Mouse (Mus musculus): ENCODE results near the gene Shisa9. TPM values are rescaled to one million over a fixed set of nuclear protein-coding genes. Genes with fewer than 3 reads are reported as not detected.

The Shisa9 gene
- polyA plus RNA-seq, 1 experiment, result 0.99 TPM

DNA sequence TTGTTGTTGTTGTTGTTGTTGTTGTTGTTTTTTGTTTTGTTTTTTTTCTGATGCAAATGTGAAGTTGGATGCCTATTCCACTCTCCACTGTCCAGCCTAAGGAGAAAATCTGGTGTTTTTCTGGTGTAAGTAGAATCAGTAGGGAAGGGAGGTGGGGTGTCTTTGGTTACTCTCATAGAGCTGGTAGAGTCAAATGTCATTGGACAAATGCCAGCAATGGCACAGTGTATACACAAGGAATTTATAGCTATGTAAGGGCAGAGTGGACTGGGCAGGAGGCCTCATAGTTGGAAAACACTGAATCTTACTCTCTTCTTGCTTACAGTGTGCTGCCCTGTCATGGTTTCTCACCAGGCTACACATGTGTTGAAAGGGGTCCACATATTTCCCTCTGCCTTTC is 325.9 kb downstream of the Shisa9 start:
- DNase-seq (ENCODE audit: low read depth), result no peak

DNA sequence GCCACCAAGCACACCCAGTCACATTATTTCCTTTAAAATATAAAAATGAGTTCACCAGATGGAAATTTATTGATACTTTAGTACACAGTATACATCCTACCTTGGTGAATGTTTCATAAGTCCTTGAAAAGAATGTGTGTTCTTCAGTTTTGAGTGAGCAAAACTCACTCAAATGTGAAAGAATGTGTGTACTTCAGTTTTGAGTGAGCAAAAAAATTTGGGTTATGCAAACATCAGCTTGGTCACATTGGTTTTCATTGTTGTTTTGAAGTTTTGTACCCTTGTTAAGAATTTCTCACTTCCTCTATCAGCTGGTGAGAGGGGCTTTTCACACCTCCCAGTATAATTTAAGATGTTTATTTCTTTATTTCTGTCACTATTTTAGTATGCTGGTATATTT is 331.7 kb downstream of the Shisa9 start:
- no peak for DNase-seq (ENCODE audit: low read depth)

Other genes with a start within 250 kb of the Shisa9 start
- 20.0 and 20.4 TPM in 2 replicates for gene Cpped1, start 74.7 kb upstream of the Shisa9 start, polyA plus RNA-seq (2012; rRNA removed)

All from gonadal fat pad, adult 2 months (tissue).